Mouse (Mus musculus): ENCODE measurements around the gene Nit2.

Nit2 gene

DNA sequence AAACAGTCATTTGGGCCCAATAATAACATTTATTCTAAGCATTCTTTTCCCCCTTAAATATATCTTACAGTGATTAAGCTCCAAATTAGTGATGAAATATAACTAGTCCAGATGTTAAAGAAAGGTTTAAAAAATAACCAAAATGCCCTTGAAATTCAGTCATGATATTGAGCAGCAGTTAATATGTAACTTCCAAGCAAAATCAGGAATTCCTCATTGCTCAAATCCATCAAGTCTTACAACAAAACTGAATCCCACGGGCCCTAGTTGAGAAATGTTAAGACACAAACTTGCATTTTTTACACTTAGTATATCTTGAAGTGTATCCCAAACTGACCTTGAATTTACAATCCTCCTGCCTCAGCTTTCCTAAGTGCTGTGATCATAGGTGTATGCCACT, 3.4 kb downstream of the Nit2 start:
- CTCF ChIA-PET = no interaction called here

DNA sequence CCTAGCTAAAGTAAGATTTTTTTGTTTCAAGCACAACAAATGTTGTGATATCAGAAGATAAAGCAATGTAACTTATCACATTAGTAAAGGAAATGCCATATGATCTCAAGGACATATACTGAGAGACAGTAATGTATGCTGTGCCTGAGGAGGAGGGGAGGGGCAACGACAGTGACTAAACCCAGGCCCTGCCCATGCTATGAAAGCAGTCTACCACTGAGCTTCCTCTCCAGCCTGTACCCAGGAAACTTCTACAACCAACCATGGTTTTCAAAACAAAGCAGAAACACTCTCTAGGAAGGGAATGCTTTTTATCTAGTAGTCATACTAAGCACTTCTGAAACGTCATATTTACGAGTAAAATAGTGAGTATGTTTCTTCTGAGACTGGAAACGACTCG, 4.3 kb downstream of the Nit2 start:
- CTCF ChIA-PET = no interaction called here

DNA sequence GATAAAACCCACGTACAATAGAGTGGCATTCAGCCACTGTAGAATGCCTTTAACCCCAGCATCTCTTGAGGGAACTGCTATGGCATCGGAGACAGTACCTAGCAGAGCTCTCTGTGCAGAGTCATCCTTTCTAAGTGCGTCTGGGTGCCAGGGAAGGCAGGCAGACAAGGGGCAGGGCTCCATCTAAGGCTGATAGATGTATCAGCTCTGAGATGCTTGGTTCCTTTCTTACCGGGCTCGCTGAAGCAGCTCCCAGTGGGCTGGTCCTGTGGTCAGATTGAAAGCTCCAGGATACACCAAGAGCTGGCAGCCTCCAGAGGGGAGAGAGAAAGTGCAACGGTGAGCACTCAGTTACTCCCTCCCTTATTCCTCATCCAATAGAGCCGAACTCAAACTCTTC, 7.3 kb downstream of the Nit2 start:
- CTCF ChIA-PET = no interaction called here

DNA sequence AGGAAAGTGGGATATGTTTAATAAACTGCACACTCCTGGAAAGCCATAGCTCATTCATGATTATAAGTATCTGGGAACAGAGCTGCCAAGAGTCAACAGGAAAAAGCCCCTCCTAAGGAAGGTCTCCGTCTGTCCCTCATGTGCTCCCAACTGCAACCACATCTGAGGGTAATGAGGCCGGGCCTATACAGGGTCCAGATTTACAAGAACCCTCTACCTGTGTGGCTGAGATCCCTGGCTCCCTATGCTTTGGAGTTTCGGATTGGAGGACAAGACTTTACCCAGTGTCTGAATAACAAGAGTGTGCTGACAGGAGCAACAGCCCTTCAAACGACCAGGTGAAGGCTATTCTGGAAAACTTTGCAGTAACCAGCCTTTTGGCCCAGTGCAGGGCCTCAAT, 9.4 kb downstream of the Nit2 start:
- CTCF ChIA-PET = no interaction called here

DNA sequence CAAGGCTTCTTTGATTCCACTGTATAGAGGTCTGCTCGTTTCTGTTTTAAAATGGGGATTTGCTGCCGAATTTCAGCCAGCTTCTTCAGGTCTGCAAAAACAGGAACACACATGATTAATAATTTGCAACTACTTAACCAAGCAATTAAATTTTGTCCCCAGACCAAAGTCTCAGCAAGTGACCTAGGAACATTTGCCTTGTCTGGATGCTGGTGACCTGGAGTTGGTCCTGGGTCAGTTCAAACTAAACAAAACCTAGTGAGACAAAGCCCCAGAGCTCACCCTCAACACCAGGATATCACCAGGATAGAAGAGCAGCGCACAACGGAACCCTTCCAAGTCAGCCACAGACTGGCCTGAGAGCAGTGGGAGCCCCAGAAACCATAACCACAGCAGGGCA, 10.1 kb downstream of the Nit2 start:
- CTCF ChIA-PET = no interaction called here

DNA sequence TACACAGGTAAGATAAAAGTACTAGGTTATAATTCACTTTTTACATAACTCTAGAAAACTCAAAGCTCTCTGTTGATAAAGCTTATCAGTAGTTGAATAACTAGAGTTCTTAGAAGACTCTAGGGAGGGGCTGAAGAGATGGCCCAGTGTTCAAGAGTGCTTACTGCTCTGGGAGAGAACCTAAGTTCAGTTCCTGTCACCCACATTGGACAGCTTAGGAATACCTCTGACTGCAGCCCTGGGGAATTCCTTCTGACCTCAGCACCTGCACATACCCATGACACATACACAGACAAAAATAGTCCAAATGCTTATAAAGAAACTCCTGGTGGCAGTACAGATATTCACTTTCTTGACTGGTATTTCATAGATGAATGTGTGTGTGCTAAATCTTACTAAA, 11.2 kb downstream of the Nit2 start:
- CTCF ChIA-PET = no interaction called here

DNA sequence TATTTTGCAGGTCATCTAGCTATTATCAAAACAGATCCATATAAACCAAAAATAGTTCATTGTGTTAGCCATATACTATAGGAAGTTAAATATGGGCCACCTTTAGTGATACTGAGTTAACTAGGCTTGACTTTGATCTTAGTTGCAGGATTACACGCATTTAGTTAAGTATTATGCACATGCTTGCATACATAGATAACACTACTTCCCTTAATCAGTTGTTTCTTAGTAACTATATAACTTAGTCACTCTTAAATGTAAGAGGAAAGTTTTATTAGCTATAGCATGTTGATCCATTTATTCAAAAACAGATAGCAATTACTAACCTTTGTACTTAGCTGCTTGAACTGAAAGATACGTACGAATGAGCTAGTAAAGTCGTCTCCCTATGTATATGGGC, 15.7 kb downstream of the Nit2 start:
- CTCF ChIA-PET = no interaction called here

DNA sequence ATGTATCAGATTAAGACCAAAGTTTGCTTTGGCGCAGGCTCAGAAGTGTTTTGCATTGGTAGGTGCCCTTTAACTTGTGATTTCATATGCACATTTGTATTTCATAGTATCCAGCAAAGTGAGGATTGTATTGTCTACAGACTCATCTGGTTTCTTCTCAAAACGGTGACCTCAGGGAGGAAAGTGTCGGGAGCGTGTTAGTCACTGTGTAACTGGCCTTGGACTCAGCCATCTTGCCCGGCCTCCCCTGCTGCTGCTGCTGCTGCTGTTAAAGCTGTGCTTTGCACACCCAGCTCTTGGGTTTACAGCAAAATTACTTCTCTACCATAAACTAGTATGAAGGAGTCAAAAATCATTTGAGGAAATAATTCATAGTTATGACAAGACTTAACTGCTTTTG, 22.4 kb downstream of the Nit2 start:
- CTCF ChIA-PET = no interaction called here

DNA sequence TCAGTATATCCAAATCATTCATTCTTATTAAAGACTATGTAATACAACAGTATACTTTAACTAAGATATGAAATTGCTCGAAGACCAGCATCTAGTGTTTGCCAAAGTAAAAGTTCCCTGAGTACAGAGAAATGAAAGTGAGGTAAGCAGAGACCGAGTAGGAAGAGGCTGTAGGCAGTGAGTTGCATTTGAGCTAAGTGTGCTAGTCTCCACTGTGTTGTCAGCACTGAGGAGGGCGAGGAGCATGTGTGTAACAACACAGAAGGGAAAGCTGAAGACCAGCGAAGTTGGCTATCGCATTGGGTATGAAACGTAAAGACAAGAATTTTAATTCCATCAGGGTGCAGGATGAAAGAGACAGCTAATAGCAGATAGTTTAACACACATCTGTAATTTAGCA, 33.5 kb downstream of the Nit2 start:
- CTCF ChIA-PET = interaction anchor here (1.0 kb wide), 1 partner anchor 33 kb away, joined by 3 read pairs; no protein-coding TSS in a partner anchor

DNA sequence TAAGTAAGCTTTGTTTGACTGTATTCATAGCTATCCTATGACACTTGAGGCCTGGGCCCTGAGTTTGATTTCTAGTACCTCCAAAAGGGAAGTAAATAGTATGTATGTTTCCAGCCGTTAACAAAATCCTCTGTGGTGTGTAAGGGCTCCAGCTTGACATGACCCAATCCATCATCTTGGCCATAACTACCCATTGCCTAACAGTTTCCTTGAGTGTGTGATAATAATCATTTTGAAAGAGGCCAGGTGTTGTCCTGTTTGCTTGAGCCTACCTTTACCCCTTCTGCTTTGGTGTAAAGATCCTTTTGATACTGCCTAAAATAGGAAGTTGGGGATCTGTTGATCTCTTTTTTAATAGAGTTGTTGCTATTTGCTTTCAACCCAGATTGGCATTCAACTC, 34.8 kb downstream of the Nit2 start:
- CTCF ChIA-PET = no interaction called here

DNA sequence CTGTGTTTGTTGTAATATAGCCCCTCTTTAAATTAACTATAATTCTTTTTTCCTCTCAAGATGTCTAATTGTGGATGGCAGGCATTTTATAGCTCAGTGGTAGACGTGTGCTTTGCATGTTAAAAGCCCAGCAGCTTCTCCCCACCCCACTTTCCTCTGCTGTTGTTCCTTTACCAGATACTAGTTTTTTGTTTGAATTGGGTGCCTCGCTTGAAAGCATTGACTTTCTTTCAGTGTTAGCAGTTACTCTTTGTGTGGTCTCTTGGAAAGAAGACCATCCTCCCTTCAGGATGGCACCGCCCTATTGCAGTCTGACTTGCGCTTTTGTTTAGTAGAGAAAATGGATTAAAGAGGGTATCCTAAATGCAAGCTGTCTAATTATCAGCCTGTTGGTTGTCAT, 35.6 kb downstream of the Nit2 start:
- CTCF ChIA-PET = no interaction called here

DNA sequence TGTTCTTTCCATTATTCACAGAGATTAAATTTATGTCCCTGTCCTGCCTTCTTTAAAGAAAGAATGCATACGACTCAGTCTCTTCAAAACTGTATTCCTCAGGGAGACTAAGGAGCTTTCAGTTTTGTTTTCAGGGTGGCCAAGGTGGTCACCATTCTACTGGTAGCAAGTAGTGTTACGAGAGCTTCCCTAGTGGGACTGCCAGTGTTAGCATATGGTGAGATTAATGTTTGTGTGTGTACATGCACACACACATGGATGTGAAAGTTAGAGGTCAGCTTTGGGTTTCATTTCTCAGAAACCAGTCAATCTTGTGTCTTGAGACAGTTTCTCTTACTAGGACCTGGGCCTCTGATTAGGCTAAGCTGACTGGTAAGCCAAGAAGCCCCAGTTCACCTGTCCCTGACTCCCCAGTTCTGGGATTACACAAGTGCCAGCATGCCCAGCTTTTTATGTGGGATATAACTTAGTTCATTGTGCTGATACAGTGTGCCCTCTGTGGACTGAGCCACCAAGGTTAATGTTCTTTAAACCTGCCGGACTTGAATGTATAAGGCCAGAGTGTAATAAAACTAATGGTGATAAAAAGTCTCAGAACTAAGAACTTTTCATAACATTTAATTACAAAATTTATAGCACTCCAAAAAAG, 36.3 kb downstream of the Nit2 start:
- CTCF ChIA-PET = interaction anchor here (0.7 kb wide), 1 partner anchor 692 kb away, joined by 3 read pairs; no protein-coding TSS in a partner anchor

DNA sequence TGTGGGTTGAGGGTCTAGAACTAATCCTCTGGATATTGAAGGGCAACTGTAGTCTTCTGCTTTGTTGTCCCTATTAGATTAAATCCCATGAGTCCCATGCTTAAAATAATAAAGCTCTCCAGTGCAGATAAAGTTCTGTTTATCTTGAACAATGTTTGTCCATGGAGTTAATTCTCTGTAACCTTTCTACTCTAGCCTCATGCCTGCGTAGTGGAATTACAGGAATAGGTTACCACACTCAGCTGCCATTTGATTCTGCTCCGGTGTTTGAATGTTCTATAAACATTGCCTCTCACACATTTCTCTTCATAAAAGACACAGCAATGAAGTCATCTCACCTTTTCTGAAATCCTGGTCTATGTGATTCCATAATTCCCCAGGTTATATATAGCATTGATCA, 39.3 kb downstream of the Nit2 start:
- CTCF ChIA-PET = no interaction called here

DNA sequence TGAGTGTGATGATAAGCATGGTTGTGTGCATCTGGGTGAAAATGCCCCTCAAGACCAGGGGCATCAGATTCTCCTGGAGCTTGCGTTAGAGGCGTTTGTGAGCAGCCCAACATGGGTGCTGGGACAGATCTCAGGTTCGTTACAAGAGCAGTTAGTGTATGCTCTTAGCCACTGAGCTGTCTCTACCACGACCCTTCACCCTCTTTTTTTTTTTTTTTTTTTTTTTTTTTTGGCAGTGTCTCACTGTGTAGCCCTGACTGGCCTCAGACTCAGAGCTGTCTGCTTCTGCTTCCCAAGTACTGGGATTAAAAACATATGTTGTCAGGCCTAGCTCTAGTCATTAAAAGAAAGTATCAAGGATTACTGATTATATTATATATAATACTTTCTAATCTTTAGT, 40.9 kb downstream of the Nit2 start:
- CTCF ChIA-PET = interaction anchor here (0.6 to 0.7 kb wide), 2 partner anchors 57 to 1233 kb away, joined by 10 to 23 read pairs; no protein-coding TSS in a partner anchor

DNA sequence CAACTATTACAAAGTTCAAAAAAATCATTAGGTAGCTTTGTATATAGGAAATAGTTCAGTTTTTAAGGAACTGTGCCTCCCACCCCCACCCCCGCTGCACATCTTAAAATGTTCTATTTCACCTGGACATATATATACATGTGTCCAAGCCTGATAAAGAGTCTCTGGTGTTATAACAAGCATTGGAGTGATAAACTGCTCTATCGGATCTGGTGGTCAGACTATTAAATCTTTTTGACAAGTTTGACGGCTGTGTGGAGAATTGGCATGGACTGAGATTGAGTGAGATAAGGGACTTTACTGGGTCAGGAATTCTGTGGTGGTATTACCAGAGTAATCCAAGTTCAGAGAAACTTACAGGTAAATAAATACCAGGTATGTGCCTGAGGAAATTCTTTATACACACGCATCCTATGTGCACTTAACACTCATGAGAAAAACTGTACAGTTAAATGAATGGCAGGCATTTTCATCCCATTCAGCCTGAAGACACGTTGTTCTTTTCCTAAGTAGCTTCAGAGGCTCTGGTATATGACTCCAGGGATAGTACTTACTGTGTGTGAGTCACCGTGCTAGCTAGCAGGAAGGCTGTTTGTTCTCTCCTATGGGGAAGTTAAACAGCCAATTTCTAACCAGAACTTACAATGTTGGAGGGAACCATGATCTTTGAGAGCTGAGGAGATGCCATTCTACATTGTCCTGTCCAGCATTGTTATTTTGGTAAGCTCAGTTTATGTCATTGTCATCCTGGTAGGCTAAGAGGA, 44.3 kb downstream of the Nit2 start:
- CTCF ChIA-PET = no interaction called here

DNA sequence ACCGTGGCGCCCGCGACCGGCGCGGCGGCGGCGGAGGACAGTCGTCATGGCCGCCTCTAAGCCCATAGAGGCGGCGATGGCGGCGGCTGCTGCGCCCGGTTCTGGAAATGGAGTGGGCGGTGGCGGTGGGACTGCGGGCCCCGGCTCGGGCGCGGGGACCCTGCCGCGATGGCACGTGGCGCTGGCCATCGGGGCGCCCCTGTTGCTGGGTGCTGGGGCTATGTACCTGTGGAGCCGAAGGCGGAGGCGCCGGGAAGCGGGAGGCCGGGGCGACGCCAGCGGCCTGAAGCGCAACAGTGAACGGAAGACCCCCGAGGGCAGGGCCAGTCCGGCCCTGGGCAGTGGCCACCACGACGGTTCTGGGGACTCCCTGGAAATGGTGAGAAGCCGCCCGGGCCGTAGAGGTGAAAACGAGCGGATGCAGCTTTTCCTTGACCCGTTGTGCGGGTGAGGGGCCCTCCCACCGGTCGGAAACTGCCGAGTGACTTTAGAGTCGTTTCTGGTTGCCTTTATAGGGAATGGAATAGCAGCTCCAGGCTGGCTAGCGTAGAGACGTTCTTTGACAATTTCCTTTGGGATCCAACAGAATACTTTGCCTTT, 45.2 kb downstream of the Nit2 start:
- CTCF ChIA-PET = no interaction called here

DNA sequence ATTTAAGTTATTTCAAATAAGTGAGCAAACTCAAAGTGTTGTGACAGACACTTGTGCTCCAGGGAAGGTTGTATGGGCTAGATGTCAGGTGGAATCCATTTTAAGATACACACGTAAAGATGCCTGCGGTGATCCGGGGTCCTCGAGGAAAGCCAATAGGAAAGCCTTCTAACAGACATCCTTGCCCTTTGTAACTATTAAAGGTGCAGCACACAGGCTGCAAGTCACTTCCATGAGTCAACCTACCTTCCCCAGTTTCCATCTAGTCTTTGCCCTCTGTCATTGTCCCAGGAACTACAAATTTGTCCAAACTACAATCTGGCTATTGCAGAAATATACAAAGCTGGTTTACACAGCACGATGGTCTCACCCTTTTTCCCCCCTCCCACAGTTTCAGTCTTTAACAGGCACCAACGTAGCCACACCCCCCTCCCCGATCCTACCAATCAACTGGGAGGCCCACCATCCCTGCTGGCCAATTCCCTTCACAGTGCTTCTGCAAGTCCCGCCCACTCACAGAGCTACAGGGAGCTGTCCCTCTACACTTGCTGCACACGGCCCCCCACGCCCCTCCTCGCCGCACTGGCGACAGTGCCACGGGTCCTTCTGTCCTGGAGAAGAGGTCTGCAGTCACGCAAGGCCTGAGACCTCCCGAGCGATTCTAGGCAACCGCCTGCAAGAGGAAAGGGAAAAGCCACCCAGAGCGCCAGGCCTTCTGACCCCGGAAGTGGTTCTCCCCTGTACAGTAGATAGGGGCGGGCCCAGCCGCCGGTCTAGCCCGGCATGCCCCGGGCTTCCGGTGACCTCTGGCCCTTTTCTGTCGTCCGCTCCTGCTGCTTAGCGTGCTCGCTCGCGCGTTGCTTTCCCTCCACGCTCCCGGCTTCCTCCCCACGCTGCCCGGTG, 46.0 kb downstream of the Nit2 start, which contains the start of gene Tomm70a:
Gene Tomm70a, plus strand, starts transcription at position 791 of the 903 bp plus-strand sequence.
- CTCF ChIA-PET = interaction anchor here (0.6 to 0.7 kb wide), 3 partner anchors 43 to 1056 kb away, joined by 3 to 8 read pairs (median 3); no protein-coding TSS in a partner anchor

DNA sequence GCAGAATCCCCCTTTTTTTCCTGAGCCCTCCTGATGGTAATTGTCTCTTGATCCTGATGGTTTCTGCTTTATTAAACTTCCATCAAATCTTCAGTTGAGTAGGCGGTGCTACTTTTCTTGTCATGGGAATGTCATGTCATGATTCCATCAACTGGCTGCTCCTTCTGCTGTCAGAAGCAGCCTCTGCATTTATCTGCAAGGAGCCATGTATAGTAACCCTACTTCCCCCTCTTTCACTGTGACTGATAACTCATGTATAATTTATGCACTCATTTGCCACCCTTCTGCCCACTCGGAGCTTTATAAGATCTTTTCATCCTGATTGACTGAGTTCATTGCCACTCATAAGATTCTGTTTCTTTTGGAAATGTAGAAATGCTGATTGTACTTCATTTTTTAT, 49.6 kb downstream of the Nit2 start:
- CTCF ChIA-PET = no interaction called here

DNA sequence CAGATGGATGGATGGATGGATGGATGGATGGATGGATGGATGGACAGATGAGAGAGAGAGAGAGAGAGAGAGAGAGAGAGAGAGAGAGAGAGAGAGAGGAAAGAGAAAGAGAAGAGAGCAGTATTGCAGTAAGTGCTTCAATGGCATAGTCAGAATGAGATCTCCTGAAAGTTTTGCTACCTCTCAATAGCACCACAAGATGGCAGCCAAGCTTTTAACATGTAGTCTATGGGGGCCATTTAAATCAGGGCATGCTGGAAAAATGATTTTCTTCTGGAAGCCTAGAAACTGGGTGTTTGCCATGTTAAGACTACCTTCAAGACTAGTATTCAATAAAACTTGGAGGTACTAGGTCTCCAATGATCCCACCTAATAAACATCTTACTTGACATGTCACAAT, 51.1 kb downstream of the Nit2 start:
- CTCF ChIA-PET = interaction anchor here (0.7 to 0.9 kb wide), 2 partner anchors 420 to 478 kb away, joined by 11 to 17 read pairs; no protein-coding TSS in a partner anchor

All from spleen, embryonic (tissue).